Mouse (Mus musculus): Measurements from ENCODE around the gene Fbl. TPM values are rescaled to one million over a fixed set of nuclear protein-coding genes. Genes with fewer than 3 reads are reported as not detected.
"Not testable (repeated sequence)": the region's sequence is repeated elsewhere in the genome, so short reads cannot be mapped to it uniquely, and the experiment has no call there.

The Fbl gene
- polyA plus RNA-seq, 1 experiment from 2014 or later = 70.8 TPM

DNA sequence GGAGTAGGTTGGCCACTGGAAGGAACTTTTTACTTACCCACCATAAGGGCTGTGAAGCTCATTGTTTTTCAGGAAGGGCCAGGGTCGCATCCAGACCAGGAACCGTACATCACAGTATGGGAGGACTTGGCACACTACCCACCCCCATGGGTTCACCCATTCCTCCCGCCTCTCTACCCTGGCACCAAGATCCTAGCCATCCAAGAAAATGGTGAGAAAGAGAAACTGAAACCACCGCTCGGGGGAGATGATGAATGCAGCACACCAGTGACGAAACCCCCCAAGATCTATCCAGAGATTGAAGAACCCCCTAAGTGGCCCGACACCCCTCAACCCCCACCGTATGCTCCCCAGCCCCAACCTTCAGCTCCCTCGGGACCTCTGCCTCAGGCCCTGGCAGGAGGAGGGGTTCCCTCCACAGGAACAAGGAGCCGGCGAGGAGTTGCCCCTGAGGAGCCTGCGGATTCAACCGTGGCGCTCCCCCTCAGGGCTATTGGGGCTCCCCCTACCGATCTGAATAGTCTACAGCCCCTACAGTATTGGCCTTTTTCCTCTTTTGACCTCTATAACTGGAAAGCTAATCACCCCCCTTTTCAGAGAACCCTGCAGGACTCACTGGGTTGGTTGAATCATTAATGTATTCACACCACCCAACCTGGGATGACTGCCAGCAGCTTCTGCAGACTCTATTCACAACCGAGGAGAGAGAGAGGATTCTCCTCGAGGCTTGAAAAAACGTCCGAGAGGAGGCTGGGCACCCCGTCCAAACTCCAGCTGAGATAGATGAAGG is 49.6 kb downstream of the Fbl start:
- not testable (repeated sequence) for H3K9me3 ChIP-seq (replicated peaks); H3K9ac ChIP-seq (replicated peaks); H3K36me3 ChIP-seq; ATAC-seq (ENCODE audit: low FRiP score); H3K4me3 ChIP-seq (replicated peaks); H3K27me3 ChIP-seq (replicated peaks); H3K4me1 ChIP-seq; H3K4me2 ChIP-seq; H3K27ac ChIP-seq (replicated peaks)
- 81% methylated on average over 20 of the region's 20 CpGs for WGBS

DNA sequence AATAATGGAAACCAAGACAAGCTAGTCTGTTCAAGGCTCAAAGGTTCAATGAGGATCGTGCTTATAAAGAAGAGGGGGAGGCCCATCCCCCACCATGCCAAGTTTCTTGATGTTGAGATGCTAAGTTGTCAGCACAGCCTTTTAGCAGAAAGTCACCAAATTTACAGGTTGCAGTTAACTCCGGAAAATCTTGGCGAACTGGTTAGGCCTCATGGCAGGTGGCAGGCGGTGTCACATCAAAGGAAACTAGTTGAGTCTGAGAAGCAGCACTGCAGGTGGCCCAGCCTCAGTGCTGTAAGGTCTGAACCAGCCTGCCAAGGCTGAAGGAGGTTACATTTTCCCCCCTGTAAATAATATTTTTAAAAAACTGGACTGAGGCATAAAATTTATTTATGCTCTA is 57.3 kb downstream of the Fbl start:
- WGBS = 87% methylated on average over 4 of the region's 4 CpGs
- not testable (repeated sequence) for H3K4me3 ChIP-seq (replicated peaks); H3K27me3 ChIP-seq (replicated peaks); H3K27ac ChIP-seq (replicated peaks); H3K4me1 ChIP-seq; H3K4me2 ChIP-seq; H3K9me3 ChIP-seq (replicated peaks); H3K36me3 ChIP-seq; ATAC-seq (ENCODE audit: low FRiP score); H3K9ac ChIP-seq (replicated peaks)

- not testable (repeated sequence) for H3K9ac ChIP-seq (replicated peaks); H3K27ac ChIP-seq (replicated peaks); H3K36me3 ChIP-seq; H3K9me3 ChIP-seq (replicated peaks); H3K4me1 ChIP-seq; ATAC-seq (ENCODE audit: low FRiP score); H3K4me3 ChIP-seq (replicated peaks); H3K4me2 ChIP-seq; H3K27me3 ChIP-seq (replicated peaks)
- WGBS = 94% methylated on average over 4 of the region's 4 CpGs
Observed at GRCm38 (mm10) chr7:28227421-28227820, 57.9 kb downstream of the Fbl start.

Other genes starting within 250 kb of the Fbl start
- 11.3 and 12.4 TPM in 2 replicates for gene Zfp974, start 240.2 kb upstream of the Fbl start, polyA plus RNA-seq (2015; fragmentation: Nextera tagmentation; extraction: Ambion mirVana)
- 31.5 and 33.0 TPM in 2 replicates for gene Zfp780b, start 190.5 kb upstream of the Fbl start, polyA plus RNA-seq (2015; fragmentation: Nextera tagmentation; extraction: Ambion mirVana)
- 4.5 and 5.1 TPM in 2 replicates for gene Zfp850, start 155.6 kb upstream of the Fbl start, polyA plus RNA-seq (2015; fragmentation: Nextera tagmentation; extraction: Ambion mirVana)
- gene Psmc4, start 119.6 kb upstream of the Fbl start, polyA plus RNA-seq (2015; fragmentation: Nextera tagmentation; extraction: Ambion mirVana) = 275 and 280 TPM in 2 replicates
- 0.75 and 3.0 TPM in 2 replicates for gene Fcgbp, start 98.5 kb upstream of the Fbl start, polyA plus RNA-seq (2015; fragmentation: Nextera tagmentation; extraction: Ambion mirVana)
- gene 9530053A07Rik, start 40.2 kb upstream of the Fbl start, polyA plus RNA-seq (2015; fragmentation: Nextera tagmentation; extraction: Ambion mirVana) = 0.06 and 0.17 TPM in 2 replicates
- 10.7 and 10.9 TPM in 2 replicates for gene Dyrk1b, start 9.8 kb downstream of the Fbl start, polyA plus RNA-seq (2015; fragmentation: Nextera tagmentation; extraction: Ambion mirVana)
- gene Eid2, start 98.2 kb downstream of the Fbl start, polyA plus RNA-seq (2015; fragmentation: Nextera tagmentation; extraction: Ambion mirVana) = 6.9 and 18.2 TPM in 2 replicates
- 33.5 and 37.7 TPM in 2 replicates for gene Eid2b, start 108.0 kb downstream of the Fbl start, polyA plus RNA-seq (2015; fragmentation: Nextera tagmentation; extraction: Ambion mirVana)
- 1.8 and 2.4 TPM in 2 replicates for gene Selenov, start 121.5 kb downstream of the Fbl start, polyA plus RNA-seq (2015; fragmentation: Nextera tagmentation; extraction: Ambion mirVana)
- 18.6 and 19.8 TPM in 2 replicates for gene Dll3, start 132.5 kb downstream of the Fbl start, polyA plus RNA-seq (2015; fragmentation: Nextera tagmentation; extraction: Ambion mirVana)
- gene Timm50, start 142.4 kb downstream of the Fbl start, polyA plus RNA-seq (2015; fragmentation: Nextera tagmentation; extraction: Ambion mirVana) = 125 and 136 TPM in 2 replicates
- 92.8 and 101 TPM in 2 replicates for gene Supt5, start 169.0 kb downstream of the Fbl start, polyA plus RNA-seq (2015; fragmentation: Nextera tagmentation; extraction: Ambion mirVana)
- gene Rps16, start 180.9 kb downstream of the Fbl start, polyA plus RNA-seq (2015; fragmentation: Nextera tagmentation; extraction: Ambion mirVana) = 467 and 619 TPM in 2 replicates
- 21.4 and 26.5 TPM in 2 replicates for gene Plekhg2, start 202.9 kb downstream of the Fbl start, polyA plus RNA-seq (2015; fragmentation: Nextera tagmentation; extraction: Ambion mirVana)
- 4.2 and 7.5 TPM in 2 replicates for gene Zfp36, start 210.5 kb downstream of the Fbl start, polyA plus RNA-seq (2015; fragmentation: Nextera tagmentation; extraction: Ambion mirVana)
- 48.4 and 50.0 TPM in 2 replicates for gene Med29, start 223.0 kb downstream of the Fbl start, polyA plus RNA-seq (2015; fragmentation: Nextera tagmentation; extraction: Ambion mirVana)
- 89.3 and 96.0 TPM in 2 replicates for gene Paf1, start 223.2 kb downstream of the Fbl start, polyA plus RNA-seq (2015; fragmentation: Nextera tagmentation; extraction: Ambion mirVana)

Data from neural tube, embryonic 15.5 days (tissue).